Mouse (Mus musculus) ES-E14 (cell line): ENCODE results near the gene Rnf2.

Experiments
- CHD2 ChIP-seq: IDR thresholded peaks from 2 replicates; pipeline ENCODE4 v1.6.1; 2014; ENCODE audit warnings: mild to moderate bottlenecking, low read depth, low read length, inconsistent platforms
- HCFC1 ChIP-seq: IDR thresholded peaks from 2 replicates; pipeline ENCODE4 v1.6.1; 2012; ENCODE audit warnings: low read length, inconsistent platforms, borderline replicate concordance; ENCODE audit not compliant: insufficient read depth
- ZNF384 ChIP-seq: IDR thresholded peaks from 2 replicates; pipeline ENCODE4 v1.6.1; 2012; ENCODE audit warnings: low read depth, low read length, inconsistent platforms

GRCm38 (mm10) chr1:151545571-151545970, 44.8 kb upstream of the Rnf2 start:
- TF ChIP-seq HCFC1 = no peak
- TF ChIP-seq ZNF384 = no peak
- no peak for TF ChIP-seq CHD2
